In the genomic region with DNA sequence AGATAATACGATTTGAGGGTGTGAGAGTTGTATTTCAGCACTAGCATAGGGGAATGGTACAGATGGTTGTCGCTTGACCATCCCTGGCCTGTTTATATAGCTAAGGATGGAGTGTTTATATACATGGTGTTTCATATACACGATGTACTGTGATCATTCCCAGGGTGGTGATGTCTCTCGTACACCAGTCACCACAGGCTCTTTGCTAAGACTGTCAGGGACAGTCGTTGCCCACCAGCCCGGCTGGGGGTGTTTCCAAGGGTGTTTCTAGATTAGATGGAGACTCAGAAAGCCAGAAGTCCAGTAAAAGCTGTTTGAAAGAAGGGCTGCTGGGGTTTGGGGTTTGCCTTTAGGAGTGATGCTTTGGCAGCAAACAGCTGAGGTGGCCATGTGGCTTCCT, we compare ENCODE assay signal across 25 mouse cellular contexts.
DNase-seq lines count a peak whose midpoint lies in the region; ATAC-seq and TF ChIP-seq lines count a peak whose summit lies in the region.
"Had no signal": no experiment of that assay in that cellular context is flagged by ENCODE, and none has a peak within 500 bp of the region (broad histone marks: within the 10 kb centered on the region; RNA-seq: fewer than 3 reads in every experiment).

No protein-coding gene starts in this region.

- no peaks in the 10 kb centered on the region for H3K4me1 ChIP-seq in lung, embryonic 14.5 days (ENCODE audit: insufficient read depth)
- no peaks in the 10 kb centered on the region for H3K4me1 ChIP-seq in lung, postnatal 0 days (ENCODE audit: insufficient read depth, low read depth, low read length)
- H3K4me1 ChIP-seq: embryonic facial prominence, embryonic 10.5 days; forebrain, embryonic 13.5 days had no signal

- H3K36me3 ChIP-seq in lung, embryonic 14.5 days (ENCODE audit: insufficient read depth), result no peaks in the 10 kb centered on the region
- no peaks in the 10 kb centered on the region for H3K36me3 ChIP-seq in lung, postnatal 0 days (ENCODE audit: insufficient read depth, low read length)
- H3K36me3 ChIP-seq: embryonic facial prominence, embryonic 10.5 days; embryonic facial prominence, embryonic 12.5 days; G1E had no signal

- H3K27ac ChIP-seq in lung, embryonic 14.5 days (ENCODE audit: low read depth), result no peak overlapping the region
- no peak overlapping the region for H3K27ac ChIP-seq in lung, postnatal 0 days (ENCODE audit: low read length)
- H3K27ac ChIP-seq: embryonic facial prominence, embryonic 10.5 days; embryonic facial prominence, embryonic 12.5 days; forebrain, embryonic 13.5 days had no signal

- no peaks in the 10 kb centered on the region for H3K27me3 ChIP-seq in lung, embryonic 14.5 days (ENCODE audit: insufficient read depth, low read length)
- H3K27me3 ChIP-seq in lung, postnatal 0 days (replicated peaks; ENCODE audit: insufficient read depth, low read length), result no peaks in the 10 kb centered on the region
- H3K27me3 ChIP-seq: CH12.LX; embryonic facial prominence, embryonic 12.5 days; forebrain, embryonic 13.5 days had no signal

- no peak for TF ChIP-seq EP300 in lung, postnatal 0 days (IDR thresholded peaks at IDR 0.05)

- DNase-seq in frontal cortex, postnatal 25 days (ENCODE audit: low spot score in 2 of 2), result no peak
- peak; percentile 16 to 20 for DNase-seq in heart, postnatal 10 days
- no peak for DNase-seq in heart, postnatal 36 days
- DNase-seq in lung, embryonic 14.5 days, result no peak
- no peak for DNase-seq in lung, postnatal 14 days
- no peak for DNase-seq in lung, postnatal 0 days (ENCODE audit: low spot score)
- no peak for DNase-seq in lung, postnatal 25 days (ENCODE audit: low spot score)
- DNase-seq: adrenal gland, adult 8-10 months; adrenal gland, postnatal 14 days; adrenal gland, postnatal 36 days; B cell, adult 2 months; cerebellum, adult 11-12 months; cerebellum, adult 2 months; cerebellum, adult 9-10 months; cerebellum, postnatal 10 days; cerebellum, postnatal 25 days had no signal

- no peak overlapping the region for H3K4me3 ChIP-seq in lung, embryonic 14.5 days (ENCODE audit: low read depth, low read length)
- no peak overlapping the region for H3K4me3 ChIP-seq in lung, postnatal 0 days (ENCODE audit: low read depth, low read length)
- H3K4me3 ChIP-seq: embryonic facial prominence, embryonic 10.5 days; embryonic facial prominence, embryonic 12.5 days; forebrain, embryonic 13.5 days had no signal

- intact Hi-C loops in heart, postnatal 10 days (cut with DNase I), result no loop called here
- intact Hi-C loops in heart, postnatal 36 days (cut with DNase I), result no loop called here

- 45% methylated on average over 6 of the region's 6 CpGs for WGBS in lung, embryonic 14.5 days
- WGBS in lung, postnatal 0 days, result 59% methylated on average over 6 of the region's 6 CpGs

- H3K9me3 ChIP-seq in lung, embryonic 14.5 days (ENCODE audit: low read depth, low read length), result no peaks in the 10 kb centered on the region
- H3K9me3 ChIP-seq in lung, postnatal 0 days (ENCODE audit: low read length), result no peaks in the 10 kb centered on the region
- H3K9me3 ChIP-seq: embryonic facial prominence, embryonic 10.5 days; embryonic facial prominence, embryonic 12.5 days; forebrain, embryonic 13.5 days; G1E had no signal

- H3K9ac ChIP-seq in lung, embryonic 14.5 days, result no peak overlapping the region
- H3K9ac ChIP-seq in lung, postnatal 0 days (replicated peaks; ENCODE audit: low read depth), result no peak overlapping the region
- H3K9ac ChIP-seq: embryonic facial prominence, embryonic 12.5 days; forebrain, embryonic 13.5 days had no signal

- no peak for TF ChIP-seq CTCF in lung, embryonic 14.5 days (IDR thresholded peaks at IDR 0.05; ENCODE audit: low read depth)
- TF ChIP-seq CTCF in lung, postnatal 0 days (IDR thresholded peaks at IDR 0.05), result no peak

- 0 out of 2 replicates have a peak, but pooled peaks have one; percentile 18 for ATAC-seq in frontal cortex, adult (ENCODE audit: low TSS enrichment)
- ATAC-seq in lung, embryonic 14.5 days (ENCODE audit: insufficient read depth), result peak; percentile 60
- ATAC-seq in lung, postnatal 0 days, result 0 out of 2 replicates have a peak, but pooled peaks have one; percentile 21
- ATAC-seq: activated CD4-positive, CD25-positive, alpha-beta regulatory T cell, adult 4 months; CD4-positive, CD25-positive, alpha-beta regulatory T cell, adult 4 months; forebrain, embryonic 13.5 days; Patski had no signal

- no peak overlapping the region for H3K4me2 ChIP-seq in lung, embryonic 14.5 days
- H3K4me2 ChIP-seq in lung, postnatal 0 days (replicated peaks; ENCODE audit: low read depth, low read length), result no peak overlapping the region
- H3K4me2 ChIP-seq: embryonic facial prominence, embryonic 12.5 days; forebrain, embryonic 13.5 days had no signal

Comparison
In these comparisons a context has a peak if more than half of its experiments do, and no peak if none do; other contexts are left out.
1. DNase-seq: peak in heart, postnatal 10 days (2 of 2); none in frontal cortex, postnatal 25 days (0 of 2), heart, postnatal 36 days (0 of 2), lung, embryonic 14.5 days (single experiment), lung, postnatal 14 days (single experiment), lung, postnatal 0 days (single experiment) and lung, postnatal 25 days (single experiment).
2. Peak in every context shown above with its lines, with median percentiles within 50 percentile points of each other: ATAC-seq.